Mouse (Mus musculus) hindbrain, embryonic 13.5 days (tissue): Measurements from ENCODE around the gene Rab21. TPM values are rescaled to one million over a fixed set of nuclear protein-coding genes. Genes with fewer than 3 reads are reported as not detected.

Experiments
- ATAC-seq: fragments of 200-750 bp; cut with Nextera tagmentation; 2 replicates; pipeline ENCODE4 v1.8.0; 2017; ENCODE audit warnings: moderate TSS enrichment; ENCODE audit not compliant: low FRiP score
- H3K27ac ChIP-seq: fragments of 300-500 bp; sonication (generic); 2 replicates; pipeline ENCODE4 v1.5.1; 2015; ENCODE audit warnings: inconsistent platforms, mild to moderate bottlenecking, moderate library complexity
- H3K27me3 ChIP-seq: fragments of 300-500 bp; sonication (generic); 2 replicates; pipeline ENCODE4 v1.6.1; 2015; ENCODE audit warnings: mild to moderate bottlenecking, inconsistent platforms
- H3K36me3 ChIP-seq: fragments of 300-500 bp; sonication (generic); 2 replicates; pipeline ENCODE4 v1.6.1; 2015; ENCODE audit warnings: mild to moderate bottlenecking, inconsistent platforms
- H3K4me1 ChIP-seq: fragments of 300-500 bp; sonication (generic); replicated peaks from 2 replicates; pipeline ENCODE4 v1.6.1; 2015; ENCODE audit warnings: inconsistent platforms
- H3K4me2 ChIP-seq: fragments of 300-500 bp; sonication (generic); 2 replicates; pipeline ENCODE4 v1.6.1; 2015; ENCODE audit warnings: inconsistent platforms, mild to moderate bottlenecking, moderate library complexity
- H3K4me3 ChIP-seq: fragments of 300-500 bp; sonication (generic); 2 replicates; pipeline ENCODE4 v1.5.1; 2015; ENCODE audit warnings: mild to moderate bottlenecking, inconsistent platforms
- H3K9ac ChIP-seq: fragments of 300-500 bp; sonication (generic); 2 replicates; pipeline ENCODE4 v1.6.1; 2015; ENCODE audit warnings: mild to moderate bottlenecking, inconsistent platforms
- H3K9me3 ChIP-seq: fragments of 300-500 bp; sonication (generic); 2 replicates; pipeline ENCODE4 v1.6.1; 2016; ENCODE audit warnings: inconsistent platforms
- WGBS: fragments of 180-500 bp; shearing (Covaris S2); methylation state at CpG from one replicate; pipeline ENCODE4 v1.1.7; 2015; 5-methylcytosine and 5-hydroxymethylcytosine counted together
- polyA plus RNA-seq: library from polyadenylated mRNA; unstranded; fragments of >200 nt; fragmentation: Nextera tagmentation; extraction: Ambion mirVana; gene quantifications from 2 replicates; pipeline ENCODE4 v1.2.1, GENCODE M21; 2015

Gene Rab21
- polyA plus RNA-seq, 1 experiment from 2014 or later, result 7.8 TPM

DNA sequence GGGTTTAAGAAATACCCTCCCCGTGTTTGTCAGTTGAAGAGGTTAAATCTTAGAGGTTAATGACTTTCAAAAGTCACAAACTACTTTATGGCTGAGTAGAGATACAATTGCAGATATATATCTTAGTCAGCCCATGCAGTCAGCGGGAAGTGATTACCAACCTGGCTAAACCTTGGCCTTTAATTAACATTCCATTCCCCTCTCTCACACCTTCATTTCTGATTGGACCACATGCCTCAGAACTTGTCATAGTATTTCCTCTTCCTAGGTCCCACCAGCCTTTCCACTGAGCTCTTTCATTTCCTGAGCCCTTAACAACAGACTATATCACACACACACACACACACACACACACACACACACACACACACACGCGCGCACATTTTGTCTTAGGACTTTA is 59.2 kb downstream of the Rab21 start:
- H3K4me1 ChIP-seq, result peaks cover 7% of the 10 kb centered on the region
- no peaks in the 10 kb centered on the region for H3K9me3 ChIP-seq
- H3K4me3 ChIP-seq, result no peak overlapping the region
- H3K4me2 ChIP-seq, result no peak overlapping the region
- H3K27me3 ChIP-seq, result no peaks in the 10 kb centered on the region
- no peak for ATAC-seq
- no peaks in the 10 kb centered on the region for H3K36me3 ChIP-seq
- H3K9ac ChIP-seq, result no peak overlapping the region
- H3K27ac ChIP-seq, result no peak overlapping the region
- 90% methylated on average over 5 of the region's 5 CpGs for WGBS

DNA sequence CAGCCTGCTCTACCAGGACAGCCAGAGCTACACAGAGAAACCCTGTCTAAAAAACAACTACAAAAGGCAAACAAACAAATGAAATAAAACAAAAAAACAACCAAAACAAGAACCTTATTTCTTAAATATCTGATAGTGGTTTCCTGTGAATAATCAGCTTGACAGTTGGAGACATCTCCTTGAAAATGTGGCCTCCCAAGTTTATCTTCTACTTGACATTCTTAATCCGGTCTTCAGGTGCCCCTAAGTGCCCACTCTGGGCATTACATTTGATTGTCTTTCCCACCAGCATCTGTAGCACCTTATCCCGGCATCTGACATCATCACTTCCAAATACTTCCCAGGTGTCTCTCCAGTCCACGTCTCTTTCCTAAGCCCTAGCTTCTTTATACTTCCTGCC is 61.9 kb downstream of the Rab21 start:
- no peak overlapping the region for H3K9ac ChIP-seq
- H3K9me3 ChIP-seq, result no peaks in the 10 kb centered on the region
- no peak overlapping the region for H3K27ac ChIP-seq
- ATAC-seq, result no peak
- no peak overlapping the region for H3K4me2 ChIP-seq
- no peaks in the 10 kb centered on the region for H3K27me3 ChIP-seq
- no peaks in the 10 kb centered on the region for H3K36me3 ChIP-seq
- WGBS, result 68% methylated on average over 3 of the region's 3 CpGs
- peaks cover 25% of the 10 kb centered on the region for H3K4me1 ChIP-seq
- no peak overlapping the region for H3K4me3 ChIP-seq

GRCm38 (mm10) chr10:115252321-115252757 is 63.1 kb downstream of the Rab21 start:
- Histone ChIP-seq H3K4me3 (peak overlapping the region; percentile 93), H3K36me3 (no peaks in the 10 kb centered on the region), H3K9me3 (no peaks in the 10 kb centered on the region), H3K27me3 (no peaks in the 10 kb centered on the region), H3K9ac (peak overlapping the region; percentile 67), H3K27ac (no peak overlapping the region), H3K4me1 (peaks cover 31% of the 10 kb centered on the region), H3K4me2 (peak overlapping the region; percentile 64)
- ATAC-seq, result no peak
- WGBS, result 13% methylated on average over 10 of the region's 10 CpGs

- H3K27ac ChIP-seq, result 0 out of 2 replicates have a peak within 1 kb of the TSS, but pooled peaks have one; percentile 37
- WGBS, result under 1% methylated on average over 67 of the region's 67 CpGs
Observed at GRCm38 (mm10) chr10:115251088-115251934, 64.1 kb downstream of the Rab21 start, which contains the start of gene Tbc1d15. Gene Tbc1d15, minus strand, starts transcription at chr10:115251467.

GRCm38 (mm10) chr10:115250235-115251087 is 64.9 kb downstream of the Rab21 start:
- H3K4me1 ChIP-seq, result peaks cover 36% of the 10 kb centered on the region
- peak overlapping the region; percentile 92 for H3K9ac ChIP-seq
- no peaks in the 10 kb centered on the region for H3K27me3 ChIP-seq
- H3K4me3 ChIP-seq, result peak overlapping the region; percentile 93
- no peaks in the 10 kb centered on the region for H3K36me3 ChIP-seq
- peak overlapping the region; percentile 75 for H3K4me2 ChIP-seq
- H3K27ac ChIP-seq, result 0 out of 2 replicates have a peak overlapping the region, but pooled peaks have one; percentile 37
- H3K9me3 ChIP-seq, result no peaks in the 10 kb centered on the region
- WGBS, result 31% methylated on average over 38 of the region's 38 CpGs
- ATAC-seq, result peak; percentile 34

More at GRCm38 (mm10) chr10:115251088-115251934, 64.1 kb downstream of the Rab21 start, which contains the start of gene Tbc1d15:
- Histone ChIP-seq H3K9ac (peak within 1 kb of the TSS; percentile 92), H3K4me3 (peak within 1 kb of the TSS; percentile 93), H3K36me3 (no peaks in the 10 kb centered on the region), H3K4me2 (peak within 1 kb of the TSS; percentile 75), H3K27me3 (no peaks in the 10 kb centered on the region), H3K9me3 (no peaks in the 10 kb centered on the region), H3K4me1 (peaks cover 31% of the 10 kb centered on the region)
- peak; percentile 97 for ATAC-seq

DNA sequence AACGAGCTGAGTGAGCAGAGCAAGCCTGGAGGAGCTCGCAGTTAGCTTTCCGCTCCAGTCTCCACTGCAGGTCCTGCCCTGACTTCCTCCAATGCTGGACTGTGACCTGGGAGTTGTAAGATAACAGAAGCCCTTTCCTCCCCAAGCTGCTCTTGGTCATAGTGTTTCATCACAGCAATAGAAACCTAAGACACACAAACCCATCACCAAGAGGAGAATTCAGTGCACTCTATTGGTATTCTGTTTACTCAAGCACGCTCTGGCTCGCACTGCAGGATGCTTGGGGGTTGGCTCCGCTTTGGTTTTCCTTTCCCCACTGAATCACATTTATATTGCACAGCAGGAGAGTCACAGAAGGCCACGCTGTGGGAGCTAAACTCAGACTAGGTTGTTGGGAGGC is 67.4 kb downstream of the Rab21 start:
- Histone ChIP-seq H3K27ac (no peak overlapping the region), H3K27me3 (no peaks in the 10 kb centered on the region), H3K36me3 (no peaks in the 10 kb centered on the region), H3K4me3 (no peak overlapping the region), H3K4me2 (peak overlapping the region; percentile 9; the same call in 1 of the 2 replicates), H3K4me1 (peaks cover 36% of the 10 kb centered on the region), H3K9ac (peak overlapping the region; percentile 19; the same call in 1 of the 2 replicates), H3K9me3 (no peaks in the 10 kb centered on the region)
- no peak for ATAC-seq
- 36% methylated on average over 7 of the region's 7 CpGs for WGBS

DNA sequence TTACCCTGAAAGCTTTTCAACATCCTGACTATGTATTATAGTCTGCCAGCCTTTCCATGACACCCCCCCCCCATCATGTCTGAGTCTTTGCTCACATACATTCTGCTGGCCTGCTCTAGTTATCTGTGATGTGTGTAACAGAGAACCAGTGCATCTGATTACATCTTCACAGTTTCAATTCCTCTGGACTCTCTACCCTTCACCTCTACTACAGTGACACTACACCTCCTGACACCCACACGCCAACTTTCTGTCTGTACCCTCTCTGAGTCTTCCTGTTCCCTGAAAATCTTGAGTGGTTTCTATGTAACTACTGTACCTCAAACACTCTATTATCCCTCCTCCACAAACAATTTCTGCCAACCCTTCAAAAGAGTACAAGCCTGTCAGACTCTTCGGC is 69.9 kb downstream of the Rab21 start:
- 90% methylated on average over 2 of the region's 2 CpGs for WGBS
- Histone ChIP-seq H3K9me3 (no peaks in the 10 kb centered on the region), H3K36me3 (no peaks in the 10 kb centered on the region; the same call in 1 of the 2 replicates), H3K27me3 (no peaks in the 10 kb centered on the region), H3K4me1 (peaks cover 28% of the 10 kb centered on the region), H3K4me3 (no peak overlapping the region), H3K4me2 (no peak overlapping the region), H3K27ac (no peak overlapping the region), H3K9ac (no peak overlapping the region)
- no peak for ATAC-seq

DNA sequence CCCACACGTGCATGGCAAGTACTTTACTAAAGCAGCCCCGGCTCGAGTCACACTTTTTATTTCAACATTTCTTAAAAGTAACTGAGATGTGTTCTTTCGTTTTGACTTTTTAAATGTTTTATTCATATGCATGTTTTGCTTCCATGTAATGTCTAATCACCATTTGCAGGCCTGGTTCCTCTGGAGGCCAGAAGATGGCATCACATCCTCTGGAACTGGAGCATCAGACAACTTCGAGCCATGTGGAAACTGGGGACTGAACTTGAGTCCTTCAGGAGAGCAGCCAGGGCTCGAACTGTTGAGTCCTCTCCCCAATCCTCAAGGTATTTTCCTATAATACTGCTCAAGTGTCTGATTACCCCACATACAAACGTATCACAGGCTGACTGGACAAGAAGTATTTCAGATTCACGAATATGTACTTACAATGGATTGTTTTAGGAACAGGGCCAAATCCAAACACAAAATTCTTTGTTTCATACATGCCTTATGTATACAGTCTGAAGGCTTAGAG is 74.3 kb downstream of the Rab21 start:
- peaks cover 32% of the 10 kb centered on the region for H3K36me3 ChIP-seq
- H3K27ac ChIP-seq, result no peak overlapping the region
- 84% methylated on average over 8 of the region's 8 CpGs for WGBS
- H3K9me3 ChIP-seq, result no peaks in the 10 kb centered on the region
- no peak overlapping the region for H3K4me2 ChIP-seq
- no peak for ATAC-seq
- H3K27me3 ChIP-seq, result no peaks in the 10 kb centered on the region
- no peak overlapping the region for H3K4me3 ChIP-seq
- peaks cover 4% of the 10 kb centered on the region; the same call in 1 of the 2 replicates for H3K4me1 ChIP-seq
- H3K9ac ChIP-seq, result no peak overlapping the region

- no peak for ATAC-seq
Observed at GRCm38 (mm10) chr10:115237931-115238330, 77.5 kb downstream of the Rab21 start.

More at GRCm38 (mm10) chr10:115237931-115238330, 77.5 kb downstream of the Rab21 start:
- Histone ChIP-seq H3K4me3 (no peak overlapping the region), H3K4me2 (no peak overlapping the region), H3K36me3 (peaks cover 40% of the 10 kb centered on the region), H3K4me1 (no peaks in the 10 kb centered on the region), H3K27me3 (no peaks in the 10 kb centered on the region), H3K9me3 (no peaks in the 10 kb centered on the region), H3K9ac (no peak overlapping the region), H3K27ac (no peak overlapping the region)
- WGBS, result 86% methylated on average over 4 of the region's 4 CpGs
